Mouse (Mus musculus): ENCODE measurements around the gene Fabp2.
A peak's percentile ranks its signal among the peaks of the same experiment; 100 is the strongest.

The Fabp2 gene

GRCm38 (mm10) chr3:122894772-122895171 is at the start of gene Fabp2:
Gene Fabp2 (plus strand): TSS chr3:122895072.
- DNase-seq (ENCODE audit: low spot score in 2 of 2) = no peak

- DNase-seq (ENCODE audit: low spot score in 2 of 2) = no peak
These were observed 46.4 kb upstream of the Fabp2 start for GRCm38 (mm10) chr3:122848410-122849034.

- peak in 1 of 2 experiments; percentile 4 for DNase-seq (ENCODE audit: low spot score in 2 of 2)
These were observed 39.7 kb upstream of the Fabp2 start for GRCm38 (mm10) chr3:122855149-122855548.

- no peak for DNase-seq (ENCODE audit: low spot score in 2 of 2)
These were observed 35.0 kb upstream of the Fabp2 start for GRCm38 (mm10) chr3:122859829-122860228.

GRCm38 (mm10) chr3:122860573-122861498 is 34.0 kb upstream of the Fabp2 start:
- DNase-seq (ENCODE audit: low spot score in 2 of 2) = no peak

- DNase-seq (ENCODE audit: low spot score in 2 of 2) = no peak
These were observed 29.8 kb upstream of the Fabp2 start for GRCm38 (mm10) chr3:122865092-122865491.

GRCm38 (mm10) chr3:122868270-122868669 is 26.6 kb upstream of the Fabp2 start:
- DNase-seq (ENCODE audit: low spot score in 2 of 2) = no peak

GRCm38 (mm10) chr3:122871596-122871995 is 23.3 kb upstream of the Fabp2 start:
- DNase-seq (ENCODE audit: low spot score in 2 of 2) = no peak

GRCm38 (mm10) chr3:122876870-122877269 is 18.0 kb upstream of the Fabp2 start:
- no peak for DNase-seq (ENCODE audit: low spot score in 2 of 2)

- no peak for DNase-seq (ENCODE audit: low spot score in 2 of 2)
These were observed 17.3 kb upstream of the Fabp2 start for GRCm38 (mm10) chr3:122877543-122877942.

GRCm38 (mm10) chr3:122878705-122879315 is 16.1 kb upstream of the Fabp2 start:
- no peak for DNase-seq (ENCODE audit: low spot score in 2 of 2)

GRCm38 (mm10) chr3:122887505-122888301 is 7.2 kb upstream of the Fabp2 start:
- no peak for DNase-seq (ENCODE audit: low spot score in 2 of 2)

- no peak for DNase-seq (ENCODE audit: low spot score in 2 of 2)
These were observed 6.5 kb upstream of the Fabp2 start for GRCm38 (mm10) chr3:122888371-122888819.

- DNase-seq (ENCODE audit: low spot score in 2 of 2) = no peak
These were observed 388 bp downstream of the Fabp2 start for GRCm38 (mm10) chr3:122895189-122895731.

GRCm38 (mm10) chr3:122898254-122898653 is 3.4 kb downstream of the Fabp2 start:
- no peak for DNase-seq (ENCODE audit: low spot score in 2 of 2)

- DNase-seq (ENCODE audit: low spot score in 2 of 2) = peak in 1 of 2 experiments; percentile 55
These were observed 9.0 kb downstream of the Fabp2 start for GRCm38 (mm10) chr3:122903746-122904433.

- DNase-seq (ENCODE audit: low spot score in 2 of 2) = no peak
These were observed 13.0 kb downstream of the Fabp2 start for GRCm38 (mm10) chr3:122907841-122908240.

GRCm38 (mm10) chr3:122915493-122915892 is 20.6 kb downstream of the Fabp2 start:
- DNase-seq (ENCODE audit: low spot score in 2 of 2) = no peak

- DNase-seq (ENCODE audit: low spot score in 2 of 2) = no peak
These were observed 21.4 kb downstream of the Fabp2 start for GRCm38 (mm10) chr3:122916191-122916680.

GRCm38 (mm10) chr3:122918672-122919071 is 23.8 kb downstream of the Fabp2 start:
- DNase-seq (ENCODE audit: low spot score in 2 of 2) = no peak
